In genomic region chr14:34620611-34621376, GRCm38 (mm10) we compare ENCODE assay signal across 9 mouse cellular contexts. TPM values are rescaled to one million over a fixed set of nuclear protein-coding genes. Genes with fewer than 3 reads are reported as not detected.
DNase-seq lines count a peak whose midpoint lies in the region; ATAC-seq and TF ChIP-seq lines count a peak whose summit lies in the region.
"Had no signal": no experiment of that assay in that cellular context is flagged by ENCODE, and none has a peak within 500 bp of the region (broad histone marks: within the 10 kb centered on the region; RNA-seq: fewer than 3 reads in every experiment).

No protein-coding gene starts in this region.

- no peak overlapping the region for H3K4me3 ChIP-seq in forebrain, embryonic 14.5 days (ENCODE audit: low read depth, low read length)
- H3K4me3 ChIP-seq in forebrain, embryonic 12.5 days (replicated peaks) = no peak overlapping the region
- H3K4me3 ChIP-seq in testis, adult 2 months (ENCODE audit: control insufficient read depth, low read depth, low read length) = no peak overlapping the region
- H3K4me3 ChIP-seq in lung, embryonic 14.5 days (ENCODE audit: low read depth, low read length) = no peak overlapping the region

- H3K4me1 ChIP-seq in forebrain, embryonic 14.5 days (ENCODE audit: control insufficient read depth, insufficient read depth, low read length) = no peaks in the 10 kb centered on the region
- no peaks in the 10 kb centered on the region for H3K4me1 ChIP-seq in forebrain, embryonic 12.5 days
- H3K4me1 ChIP-seq in testis, adult 2 months (ENCODE audit: control insufficient read depth, insufficient read depth, low read length) = peaks cover 2% of the 10 kb centered on the region; the same call in 1 of the 2 replicates
- no peaks in the 10 kb centered on the region for H3K4me1 ChIP-seq in lung, embryonic 14.5 days (ENCODE audit: insufficient read depth)

- ATAC-seq in forebrain, embryonic 14.5 days = no peak
- ATAC-seq in forebrain, embryonic 12.5 days (ENCODE audit: low FRiP score) = no peak
- no peak for ATAC-seq in lung, embryonic 14.5 days (ENCODE audit: insufficient read depth)

- DNase-seq in forebrain, embryonic 14.5 days (ENCODE audit: low spot score) = peak; percentile 47
- no peak for DNase-seq in testis, postnatal 14 days (ENCODE audit: low spot score)
- DNase-seq in cerebellum, postnatal 25 days = peak; percentile 37 to 63
- DNase-seq in heart, postnatal 36 days = peak; percentile 35 to 42
- DNase-seq in lung, embryonic 14.5 days = peak; percentile 75
- DNase-seq in thymus, adult 18-20 months = peak; percentile 26 to 39

- 40% methylated on average over 10 of the region's 10 CpGs for WGBS in forebrain, embryonic 14.5 days
- 34% methylated on average over 10 of the region's 10 CpGs for WGBS in forebrain, embryonic 12.5 days
- 29% methylated on average over 10 of the region's 10 CpGs for WGBS in lung, embryonic 14.5 days

- no peaks in the 10 kb centered on the region for H3K36me3 ChIP-seq in forebrain, embryonic 14.5 days (ENCODE audit: control insufficient read depth, insufficient read depth, low read length)
- H3K36me3 ChIP-seq in forebrain, embryonic 12.5 days (replicated peaks) = no peaks in the 10 kb centered on the region
- H3K36me3 ChIP-seq in testis, adult 2 months (ENCODE audit: control insufficient read depth, insufficient read depth, low read length) = no peaks in the 10 kb centered on the region
- no peaks in the 10 kb centered on the region for H3K36me3 ChIP-seq in lung, embryonic 14.5 days (ENCODE audit: insufficient read depth)

- no peak overlapping the region for H3K4me2 ChIP-seq in forebrain, embryonic 14.5 days (ENCODE audit: low read length)
- no peak overlapping the region for H3K4me2 ChIP-seq in forebrain, embryonic 12.5 days
- H3K4me2 ChIP-seq in lung, embryonic 14.5 days = no peak overlapping the region

- no peak overlapping the region for H3K27ac ChIP-seq in forebrain, embryonic 14.5 days (ENCODE audit: low read depth, low read length)
- H3K27ac ChIP-seq in forebrain, embryonic 12.5 days = no peak overlapping the region
- no peak overlapping the region for H3K27ac ChIP-seq in testis, adult 2 months (ENCODE audit: control insufficient read depth, insufficient read depth, low read depth, low read length)
- H3K27ac ChIP-seq in lung, embryonic 14.5 days (ENCODE audit: low read depth) = no peak overlapping the region

- peak; percentile 30; the same call in 1 of the 2 replicates for TF ChIP-seq CTCF in testis, adult 2 months (IDR thresholded peaks at IDR 0.05; ENCODE audit: control insufficient read depth, insufficient read depth, insufficient replicate concordance, low read depth, low read length)
- TF ChIP-seq CTCF in lung, embryonic 14.5 days (IDR thresholded peaks at IDR 0.05; ENCODE audit: low read depth) = peak; percentile 59

- intact Hi-C loops in heart, postnatal 36 days (cut with DNase I) = no loop called here

- no peak overlapping the region for H3K9ac ChIP-seq in forebrain, embryonic 14.5 days (ENCODE audit: low read length)
- H3K9ac ChIP-seq in forebrain, embryonic 12.5 days = no peak overlapping the region
- H3K9ac ChIP-seq in lung, embryonic 14.5 days = no peak overlapping the region

- H3K27me3 ChIP-seq in forebrain, embryonic 14.5 days (replicated peaks; ENCODE audit: control insufficient read depth, insufficient read depth, low read length) = no peaks in the 10 kb centered on the region; the same call in 1 of the 2 replicates
- peaks cover 19% of the 10 kb centered on the region for H3K27me3 ChIP-seq in forebrain, embryonic 12.5 days
- no peaks in the 10 kb centered on the region for H3K27me3 ChIP-seq in testis, adult 2 months (ENCODE audit: control insufficient read depth, insufficient read depth, low read length)
- peaks cover under 1% of the 10 kb centered on the region; the same call in 1 of the 2 replicates for H3K27me3 ChIP-seq in lung, embryonic 14.5 days (ENCODE audit: insufficient read depth, low read length)

- TF ChIP-seq POLR2A in testis, adult 2 months (IDR thresholded peaks at IDR 0.05; ENCODE audit: control insufficient read depth, low read depth, low read length) = no peak

- H3K9me3 ChIP-seq in forebrain, embryonic 14.5 days (replicated peaks; ENCODE audit: control insufficient read depth, low read length) = no peaks in the 10 kb centered on the region
- H3K9me3 ChIP-seq in forebrain, embryonic 12.5 days = no peaks in the 10 kb centered on the region
- no peaks in the 10 kb centered on the region for H3K9me3 ChIP-seq in lung, embryonic 14.5 days (ENCODE audit: low read depth, low read length)

RNA-seq across cellular contexts. Expression of gene Opn4, which starts 20.9 kb away (rescaled TPM):
- polyA plus RNA-seq in forebrain, embryonic 14.5 days (2014; fragmentation: Nextera tagmentation; extraction: Ambion mirVana) = not detected in 2 replicates
- 0.19 and 0.28 TPM in 2 replicates for polyA plus RNA-seq in forebrain, embryonic 12.5 days (2016; fragmentation: Nextera tagmentation; extraction: Ambion mirVana)
- 0.14 and 0.26 TPM in 2 replicates for polyA plus RNA-seq in testis, adult 2 months (2012; rRNA removed)
- total RNA-seq in heart, postnatal 36 days (2021) = 1 to 10 TPM; 2.2 to 3.1 TPM
- not detected in 2 replicates for polyA plus RNA-seq in lung, embryonic 14.5 days (2014; fragmentation: Nextera tagmentation; extraction: Ambion mirVana)
- total RNA-seq: layer of hippocampus, postnatal 36 days had no signal

RNA-seq across cellular contexts. Expression of gene Ldb3, which starts 32.3 kb away (rescaled TPM):
- 0.49 and 0.63 TPM in 2 replicates for polyA plus RNA-seq in forebrain, embryonic 14.5 days (2014; fragmentation: Nextera tagmentation; extraction: Ambion mirVana)
- 0.13 and 0.20 TPM in 2 replicates for polyA plus RNA-seq in forebrain, embryonic 12.5 days (2016; fragmentation: Nextera tagmentation; extraction: Ambion mirVana)
- polyA plus RNA-seq in testis, adult 2 months (2012; rRNA removed) = 0.54 and 0.99 TPM in 2 replicates
- 100 to 1,000 TPM; 988 to 990 TPM for total RNA-seq in heart, postnatal 36 days (2021)
- 0.79 and 4.2 TPM in 2 replicates for polyA plus RNA-seq in lung, embryonic 14.5 days (2014; fragmentation: Nextera tagmentation; extraction: Ambion mirVana)

RNA-seq across cellular contexts. Expression of gene Wapl, which starts 52.9 kb away (rescaled TPM):
- 20.7 and 21.2 TPM in 2 replicates for polyA plus RNA-seq in forebrain, embryonic 14.5 days (2014; fragmentation: Nextera tagmentation; extraction: Ambion mirVana)
- 37.6 and 38.3 TPM in 2 replicates for polyA plus RNA-seq in forebrain, embryonic 12.5 days (2016; fragmentation: Nextera tagmentation; extraction: Ambion mirVana)
- polyA plus RNA-seq in testis, adult 2 months (2012; rRNA removed) = 22.5 and 35.3 TPM in 2 replicates
- total RNA-seq in heart, postnatal 36 days (2021) = 10 to 100 TPM; 36.5 to 37.6 TPM
- polyA plus RNA-seq in lung, embryonic 14.5 days (2014; fragmentation: Nextera tagmentation; extraction: Ambion mirVana) = 28.2 and 29.2 TPM in 2 replicates
